Comparison of ENCODE assay signal across 36 mouse cellular contexts in the genomic region with DNA sequence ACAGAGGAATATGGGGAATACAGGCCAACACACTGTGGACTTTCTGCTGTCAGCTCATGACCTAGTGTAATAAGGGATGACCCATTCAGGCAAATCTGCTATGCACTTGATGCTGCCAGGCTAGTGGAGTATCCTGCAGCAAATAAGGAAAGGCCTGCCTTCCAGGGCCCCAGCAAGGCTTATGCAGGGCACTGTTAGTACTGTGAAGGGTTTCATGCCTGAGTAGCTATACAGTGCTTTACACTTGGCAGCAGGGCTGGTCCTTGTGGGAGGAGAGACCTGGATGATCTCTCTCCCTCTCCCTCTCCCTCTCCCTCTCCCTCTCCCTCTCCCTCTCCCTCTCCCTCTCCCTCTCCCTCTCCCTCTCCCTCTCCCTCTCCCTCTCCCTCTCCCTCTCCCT. TPM values are rescaled to one million over a fixed set of nuclear protein-coding genes. Genes with fewer than 3 reads are reported as not detected.
"Had no signal": no experiment of that assay in that cellular context is flagged by ENCODE, and none has a peak within 500 bp of the region (broad histone marks: within the 10 kb centered on the region; RNA-seq: fewer than 3 reads in every experiment).

No protein-coding gene starts in this region.

- H3K9me3 ChIP-seq: heart, embryonic 10.5 days; heart, embryonic 12.5 days; heart, embryonic 13.5 days; heart, embryonic 15.5 days; hindbrain, embryonic 10.5 days; hindbrain, embryonic 12.5 days; hindbrain, embryonic 13.5 days; hindbrain, embryonic 15.5 days; intestine, embryonic 15.5 days had no signal

- H3K27me3 ChIP-seq: heart, embryonic 12.5 days; heart, embryonic 15.5 days; hindbrain, embryonic 12.5 days; hindbrain, embryonic 13.5 days; hindbrain, embryonic 15.5 days; intestine, embryonic 15.5 days had no signal

- H3K36me3 ChIP-seq: heart, embryonic 10.5 days; heart, embryonic 12.5 days; heart, embryonic 13.5 days; heart, embryonic 15.5 days; hindbrain, embryonic 10.5 days; hindbrain, embryonic 12.5 days; hindbrain, embryonic 13.5 days; hindbrain, embryonic 15.5 days; intestine, embryonic 15.5 days had no signal

- H3K27ac ChIP-seq: heart, embryonic 10.5 days; heart, embryonic 13.5 days; heart, embryonic 15.5 days; hindbrain, embryonic 10.5 days; hindbrain, embryonic 12.5 days; hindbrain, embryonic 13.5 days; hindbrain, embryonic 14.5 days; hindbrain, embryonic 15.5 days; hindbrain, postnatal 0 days; intestine, embryonic 15.5 days; kidney, postnatal 0 days; layer of hippocampus, adult 2 months; left cerebral cortex, adult 2 months had no signal

- H3K9ac ChIP-seq: heart, embryonic 12.5 days; heart, embryonic 13.5 days; heart, embryonic 15.5 days; hindbrain, embryonic 12.5 days; hindbrain, embryonic 13.5 days; hindbrain, embryonic 14.5 days; hindbrain, embryonic 15.5 days; intestine, embryonic 15.5 days had no signal

- ATAC-seq: hindbrain, embryonic 16.5 days; hindbrain, postnatal 0 days; inflammation-experienced regulatory T-cells, adult 6 months; intestine, embryonic 15.5 days; intestine, embryonic 16.5 days; intestine, postnatal 0 days had no signal

- DNase-seq: heart, postnatal 10 days; heart, postnatal 14 days; heart, postnatal 36 days; heart, postnatal 4 days; kidney, adult 11 months; kidney, adult 18-20 months; kidney, adult 2 months; kidney, adult 8-10 months; kidney, adult 9 months; kidney, postnatal 10 days; kidney, postnatal 36 days; kidney, postnatal 4 days; layer of hippocampus, adult 9-11 months; layer of hippocampus, postnatal 36 days had no signal

- H3K4me2 ChIP-seq: heart, embryonic 11.5 days; heart, embryonic 12.5 days; heart, embryonic 13.5 days; heart, embryonic 15.5 days; hindbrain, embryonic 12.5 days; hindbrain, embryonic 13.5 days; hindbrain, embryonic 14.5 days; hindbrain, embryonic 15.5 days; intestine, embryonic 15.5 days had no signal

- H3K4me3 ChIP-seq: heart, embryonic 10.5 days; heart, embryonic 12.5 days; heart, embryonic 13.5 days; heart, embryonic 15.5 days; hindbrain, embryonic 10.5 days; hindbrain, embryonic 12.5 days; hindbrain, embryonic 13.5 days; hindbrain, embryonic 15.5 days; intestine, embryonic 15.5 days; layer of hippocampus, adult 2 months; left cerebral cortex, adult 2 months had no signal

- H3K4me1 ChIP-seq: heart, embryonic 12.5 days; heart, embryonic 13.5 days; heart, embryonic 15.5 days; hindbrain, embryonic 10.5 days; hindbrain, embryonic 12.5 days; hindbrain, embryonic 13.5 days; hindbrain, embryonic 15.5 days; intestine, embryonic 15.5 days had no signal

RNA-seq across cellular contexts. Expression of gene Efcab8, which starts 13.6 kb away (rescaled TPM):
- polyA plus RNA-seq: heart, embryonic 10.5 days; heart, embryonic 11.5 days; heart, embryonic 12.5 days; heart, embryonic 13.5 days; heart, embryonic 14.5 days; heart, embryonic 15.5 days; hindbrain, embryonic 11.5 days; hindbrain, embryonic 12.5 days; hindbrain, embryonic 13.5 days; hindbrain, embryonic 14.5 days; hindbrain, embryonic 15.5 days; hindbrain, embryonic 16.5 days; intestine, embryonic 14.5 days; intestine, embryonic 16.5 days; kidney, postnatal 0 days had no signal
